Mouse (Mus musculus): ENCODE measurements at regions not wholly inside any gene's neighbourhood (a gene's known extent, or its start where the extent isn't known, plus 50 kb on each side); places are given as distances from the start of the nearest gene placed in this dataset.

DNA sequence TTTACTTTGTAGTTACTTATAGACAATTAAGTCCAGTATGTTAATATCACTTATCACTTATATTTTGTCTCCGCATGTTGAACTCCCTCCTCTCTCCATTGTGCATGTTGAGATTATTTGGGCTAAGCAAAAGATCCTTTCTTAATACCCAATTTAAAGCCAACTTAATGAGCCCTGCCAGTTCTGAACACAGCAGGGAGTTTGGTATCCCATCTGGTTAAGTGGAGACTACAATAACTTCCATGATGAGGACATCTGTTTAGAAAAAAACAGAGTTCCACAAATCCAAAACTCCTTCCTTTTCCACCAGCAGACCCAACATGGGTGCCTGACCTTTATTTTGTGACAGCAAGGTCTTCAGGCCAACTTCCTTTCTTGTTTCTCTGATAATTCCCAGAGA lies 572.0 kb upstream of the Pitx2 start:
- no peak for TF ChIP-seq CTCF (IDR thresholded peaks at IDR 0.05; ENCODE audit: borderline replicate concordance, insufficient read depth, low read depth, low read length)
- no peak for TF ChIP-seq POLR2A (IDR thresholded peaks at IDR 0.05; ENCODE audit: borderline replicate concordance, insufficient read depth, low read length)
